Mouse (Mus musculus) forebrain, embryonic 15.5 days (tissue): ENCODE measurements at regions not wholly inside any gene's neighbourhood (a gene's known extent, or its start where the extent isn't known, plus 50 kb on each side); places are given as distances from the start of the nearest gene placed in this dataset.
"Not testable (repeated sequence)": the region's sequence is repeated elsewhere in the genome, so short reads cannot be mapped to it uniquely, and the experiment has no call there.

Source experiments
- ATAC-seq: fragments of 200-750 bp; cut with Nextera tagmentation; replicated peaks from 2 replicates; pipeline ENCODE4 v1.8.0; 2017; ENCODE audit warnings: mild to moderate bottlenecking, moderate TSS enrichment, moderate library complexity
- H3K27ac ChIP-seq: fragments of 300-500 bp; sonication (generic); replicated peaks from 2 replicates; pipeline ENCODE4 v1.5.1; 2015; ENCODE audit warnings: mild to moderate bottlenecking, inconsistent platforms
- H3K27me3 ChIP-seq: fragments of 300-500 bp; sonication (generic); 2 replicates; pipeline ENCODE4 v1.6.1; 2015; ENCODE audit warnings: inconsistent platforms
- H3K36me3 ChIP-seq: fragments of 300-500 bp; sonication (generic); 2 replicates; pipeline ENCODE4 v1.6.1; 2015; ENCODE audit warnings: mild to moderate bottlenecking, inconsistent platforms
- H3K4me1 ChIP-seq: fragments of 300-500 bp; sonication (generic); 2 replicates; pipeline ENCODE4 v1.6.1; 2015; ENCODE audit warnings: inconsistent platforms
- H3K4me2 ChIP-seq: fragments of 300-500 bp; sonication (generic); replicated peaks from 2 replicates; pipeline ENCODE4 v1.6.1; 2015; ENCODE audit warnings: mild to moderate bottlenecking, inconsistent platforms
- H3K4me3 ChIP-seq: fragments of 300-500 bp; sonication (generic); 2 replicates; pipeline ENCODE4 v1.5.1; 2015; ENCODE audit warnings: mild to moderate bottlenecking, inconsistent platforms
- H3K9ac ChIP-seq: fragments of 300-500 bp; sonication (generic); replicated peaks from 2 replicates; pipeline ENCODE4 v1.6.1; 2015; ENCODE audit warnings: mild to moderate bottlenecking, inconsistent platforms
- H3K9me3 ChIP-seq: fragments of 300-500 bp; sonication (generic); 2 replicates; pipeline ENCODE4 v1.6.1; 2016; ENCODE audit warnings: inconsistent platforms
- WGBS: fragments of 180-500 bp; shearing (Covaris S2); methylation state at CpG from one replicate; pipeline ENCODE4 v1.1.7; 2015; ENCODE audit warnings: mixed read lengths; 5-methylcytosine and 5-hydroxymethylcytosine counted together

DNA sequence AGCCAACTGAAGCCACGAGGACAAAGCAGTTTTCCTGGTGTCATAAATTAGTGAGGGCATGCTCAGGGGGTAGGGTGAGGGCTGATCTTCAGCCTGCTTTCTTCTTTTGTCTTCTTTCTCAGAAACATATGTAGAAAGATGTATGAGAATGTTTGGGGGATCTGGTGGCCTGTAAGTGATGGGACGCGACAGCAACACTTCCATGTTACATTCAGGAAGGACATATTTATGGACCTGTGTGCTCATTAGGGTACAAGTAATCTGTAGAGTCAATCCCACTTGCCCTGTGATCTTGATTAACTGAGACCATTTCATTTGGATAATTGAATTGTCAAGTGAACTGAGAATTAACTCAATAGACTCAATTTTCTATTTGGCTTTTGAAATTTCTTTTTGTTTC lies 486.1 kb upstream of the Fam160b2 start:
- ATAC-seq = no peak
- 88% methylated on average over 3 of the region's 3 CpGs for WGBS
- Histone ChIP-seq H3K4me1 (no peaks in the 10 kb centered on the region), H3K4me3 (no peak overlapping the region), H3K36me3 (no peaks in the 10 kb centered on the region), H3K27me3 (no peaks in the 10 kb centered on the region), H3K9ac (no peak overlapping the region), H3K9me3 (no peaks in the 10 kb centered on the region), H3K4me2 (no peak overlapping the region), H3K27ac (no peak overlapping the region)

DNA sequence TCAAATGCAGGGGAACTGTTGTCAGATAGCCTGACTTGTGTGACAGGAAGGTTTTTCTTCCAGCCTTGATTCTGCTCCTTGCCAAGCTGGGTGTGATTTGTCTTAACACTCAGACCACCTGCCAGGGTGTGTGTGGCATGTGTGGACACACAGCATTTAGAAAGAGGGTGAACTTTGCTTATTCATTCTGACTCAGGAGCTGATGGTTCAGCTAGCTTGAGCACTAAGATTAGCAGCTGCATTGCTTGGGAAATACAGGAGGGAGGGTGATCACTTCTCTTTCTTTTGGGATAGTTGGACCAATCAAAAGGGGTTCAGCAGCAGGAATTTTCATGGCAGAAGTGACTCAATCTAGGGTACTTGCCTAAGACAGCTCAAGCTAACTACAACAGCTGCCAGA lies 482.7 kb upstream of the Fam160b2 start:
- ATAC-seq = no peak
- Histone ChIP-seq H3K36me3 (no peaks in the 10 kb centered on the region), H3K9ac (no peak overlapping the region), H3K4me3 (no peak overlapping the region), H3K27me3 (no peaks in the 10 kb centered on the region), H3K9me3 (no peaks in the 10 kb centered on the region), H3K27ac (no peak overlapping the region), H3K4me2 (no peak overlapping the region), H3K4me1 (no peaks in the 10 kb centered on the region)

- Histone ChIP-seq H3K4me1 (no peaks in the 10 kb centered on the region), H3K27me3 (no peaks in the 10 kb centered on the region), H3K9ac (no peak overlapping the region), H3K36me3 (no peaks in the 10 kb centered on the region), H3K4me3 (no peak overlapping the region), H3K9me3 (no peaks in the 10 kb centered on the region), H3K4me2 (no peak overlapping the region), H3K27ac (no peak overlapping the region)
- ATAC-seq = no peak
- 86% methylated on average over 2 of the region's 2 CpGs for WGBS
Observed at GRCm38 (mm10) chr14:71075671-71076070, 476.0 kb upstream of the Fam160b2 start.

DNA sequence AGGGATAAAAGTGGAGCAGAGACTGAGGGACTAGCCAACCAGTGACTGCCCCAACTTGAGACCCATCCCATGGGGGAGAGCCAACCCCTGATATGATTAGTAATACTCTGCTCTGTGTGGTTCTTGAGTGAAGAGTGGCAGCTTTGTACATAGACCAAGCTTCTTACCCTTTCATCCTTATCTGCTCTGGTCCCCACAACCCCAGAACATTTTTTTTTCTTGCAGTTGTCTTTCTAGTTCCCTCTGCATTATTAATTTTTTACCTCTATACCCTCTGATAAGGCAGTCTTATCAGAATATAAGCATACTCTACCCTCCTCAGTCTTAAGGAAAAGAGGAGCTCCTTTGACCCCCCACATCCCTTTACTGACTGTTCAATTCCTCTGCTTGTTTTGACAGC lies 474.4 kb upstream of the Fam160b2 start:
- Histone ChIP-seq H3K27me3 (no peaks in the 10 kb centered on the region), H3K9me3 (peaks cover 7% of the 10 kb centered on the region; the same call in 1 of the 2 replicates), H3K4me3 (no peak overlapping the region), H3K9ac (no peak overlapping the region), H3K4me1 (no peaks in the 10 kb centered on the region), H3K27ac (no peak overlapping the region), H3K4me2 (no peak overlapping the region), H3K36me3 (no peaks in the 10 kb centered on the region)
- ATAC-seq = no peak

DNA sequence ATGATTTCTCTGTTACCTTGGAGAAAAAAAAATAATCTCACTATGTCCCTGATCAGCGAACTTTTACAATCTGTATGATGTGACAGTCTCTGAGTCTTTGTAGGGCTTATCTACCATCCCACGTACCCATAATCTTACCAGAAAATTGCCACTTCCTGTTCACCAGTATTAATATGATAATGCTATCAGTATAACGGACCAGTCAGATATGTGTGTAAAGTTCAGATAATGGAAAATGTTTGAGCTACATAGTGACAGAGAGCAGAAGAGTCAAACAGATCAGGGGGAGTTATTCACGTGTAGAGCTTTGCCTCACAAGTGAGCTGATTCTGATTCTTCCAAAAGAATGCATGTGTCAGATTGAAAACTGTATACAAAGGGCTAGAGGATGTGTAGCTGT lies 466.0 kb upstream of the Fam160b2 start:
- 82% methylated on average over 4 of the region's 4 CpGs for WGBS

DNA sequence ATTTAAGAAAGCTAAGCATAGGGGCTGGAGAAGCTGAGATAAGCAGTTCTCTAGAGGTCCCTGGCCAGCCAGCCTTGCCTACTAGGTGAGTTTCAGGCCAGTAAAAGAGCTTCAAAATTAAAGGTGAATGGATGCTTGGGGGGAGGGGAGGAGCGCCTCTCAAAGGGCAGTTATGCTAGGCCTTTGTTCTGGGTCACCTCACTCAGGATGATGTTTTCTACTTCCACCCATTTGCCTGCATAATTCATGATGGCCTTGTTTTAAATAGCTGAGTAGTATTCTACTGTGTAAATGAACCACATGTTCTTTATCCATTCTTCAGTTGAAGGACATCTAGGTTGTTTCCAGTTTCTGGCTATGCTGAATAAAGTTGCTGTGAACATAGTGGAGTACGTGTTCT lies 457.0 kb upstream of the Fam160b2 start:
- no peaks in the 10 kb centered on the region for H3K4me1 ChIP-seq
- H3K27me3 ChIP-seq = no peaks in the 10 kb centered on the region
- H3K4me2 ChIP-seq = no peak overlapping the region
- no peak overlapping the region for H3K9ac ChIP-seq
- no peak overlapping the region for H3K27ac ChIP-seq
- H3K4me3 ChIP-seq = no peak overlapping the region
- no peaks in the 10 kb centered on the region for H3K36me3 ChIP-seq
- ATAC-seq = no peak
- 91% methylated on average over 2 of the region's 2 CpGs for WGBS
- no peaks in the 10 kb centered on the region for H3K9me3 ChIP-seq

More for the DNA sequence above, 466.0 kb upstream of the Fam160b2 start:
- Histone ChIP-seq H3K9ac (no peak overlapping the region), H3K9me3 (peaks cover 9% of the 10 kb centered on the region; the same call in 1 of the 2 replicates), H3K4me2 (no peak overlapping the region), H3K4me1 (no peaks in the 10 kb centered on the region), H3K27me3 (no peaks in the 10 kb centered on the region), H3K36me3 (no peaks in the 10 kb centered on the region), H3K27ac (no peak overlapping the region), H3K4me3 (no peak overlapping the region)
- no peak for ATAC-seq

DNA sequence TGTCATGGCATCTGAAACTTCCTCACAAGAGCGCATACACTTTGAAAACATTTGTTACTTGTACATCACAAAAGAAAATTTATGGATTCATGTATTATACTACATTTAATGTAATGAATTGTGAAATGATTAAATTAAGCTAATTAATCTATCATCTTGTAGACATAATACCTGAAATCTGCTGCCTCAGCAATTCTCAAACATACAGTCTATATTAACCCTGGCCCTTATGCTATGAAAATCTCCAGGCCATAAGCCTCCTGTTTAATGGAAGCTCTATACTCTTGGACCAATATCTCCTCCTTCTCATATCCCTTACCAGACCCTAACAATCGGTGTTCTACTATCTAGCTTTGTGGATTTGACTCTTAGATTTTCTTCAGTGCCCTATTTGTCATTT lies 455.8 kb upstream of the Fam160b2 start:
- 94% methylated on average over 2 of the region's 2 CpGs for WGBS
- no peak overlapping the region for H3K4me3 ChIP-seq
- no peak overlapping the region for H3K27ac ChIP-seq
- no peak overlapping the region for H3K9ac ChIP-seq
- no peaks in the 10 kb centered on the region for H3K27me3 ChIP-seq
- no peak overlapping the region for H3K4me2 ChIP-seq
- ATAC-seq = no peak
- H3K36me3 ChIP-seq = no peaks in the 10 kb centered on the region
- H3K4me1 ChIP-seq = no peaks in the 10 kb centered on the region
- no peaks in the 10 kb centered on the region for H3K9me3 ChIP-seq

GRCm38 (mm10) chr14:71053788-71054641 lies 454.4 kb upstream of the Fam160b2 start:
- Histone ChIP-seq H3K9ac (no peak overlapping the region), H3K27ac (no peak overlapping the region), H3K9me3 (no peaks in the 10 kb centered on the region), H3K4me1 (no peaks in the 10 kb centered on the region), H3K36me3 (no peaks in the 10 kb centered on the region), H3K4me3 (no peak overlapping the region), H3K4me2 (no peak overlapping the region), H3K27me3 (no peaks in the 10 kb centered on the region)
- no peak for ATAC-seq
- 80% methylated on average over 9 of the region's 9 CpGs for WGBS

GRCm38 (mm10) chr14:71047096-71047495 lies 447.5 kb upstream of the Fam160b2 start:
- H3K4me3 ChIP-seq = no peak overlapping the region
- H3K27me3 ChIP-seq = no peaks in the 10 kb centered on the region
- H3K9me3 ChIP-seq = no peaks in the 10 kb centered on the region
- no peak for ATAC-seq
- no peaks in the 10 kb centered on the region for H3K4me1 ChIP-seq
- WGBS = 7% methylated on average over 3 of the region's 3 CpGs
- no peaks in the 10 kb centered on the region for H3K36me3 ChIP-seq
- H3K4me2 ChIP-seq = no peak overlapping the region
- no peak overlapping the region for H3K27ac ChIP-seq
- no peak overlapping the region for H3K9ac ChIP-seq

GRCm38 (mm10) chr14:71043879-71044770 lies 444.5 kb upstream of the Fam160b2 start:
- not testable (repeated sequence) for H3K9ac ChIP-seq, H3K4me3 ChIP-seq, H3K4me1 ChIP-seq, H3K27ac ChIP-seq, H3K9me3 ChIP-seq, H3K4me2 ChIP-seq, H3K36me3 ChIP-seq, H3K27me3 ChIP-seq
- ATAC-seq = peak; percentile 63
- WGBS = 41% methylated on average over 11 of the region's 13 CpGs

- Histone ChIP-seq H3K4me3 (no peak overlapping the region), H3K4me1 (no peaks in the 10 kb centered on the region), H3K36me3 (no peaks in the 10 kb centered on the region), H3K27ac (no peak overlapping the region), H3K9me3 (no peaks in the 10 kb centered on the region), H3K27me3 (no peaks in the 10 kb centered on the region), H3K4me2 (no peak overlapping the region), H3K9ac (no peak overlapping the region)
- ATAC-seq = no peak
- 64% methylated on average over 7 of the region's 7 CpGs for WGBS
Observed at GRCm38 (mm10) chr14:71036620-71037019, 437.0 kb upstream of the Fam160b2 start.

DNA sequence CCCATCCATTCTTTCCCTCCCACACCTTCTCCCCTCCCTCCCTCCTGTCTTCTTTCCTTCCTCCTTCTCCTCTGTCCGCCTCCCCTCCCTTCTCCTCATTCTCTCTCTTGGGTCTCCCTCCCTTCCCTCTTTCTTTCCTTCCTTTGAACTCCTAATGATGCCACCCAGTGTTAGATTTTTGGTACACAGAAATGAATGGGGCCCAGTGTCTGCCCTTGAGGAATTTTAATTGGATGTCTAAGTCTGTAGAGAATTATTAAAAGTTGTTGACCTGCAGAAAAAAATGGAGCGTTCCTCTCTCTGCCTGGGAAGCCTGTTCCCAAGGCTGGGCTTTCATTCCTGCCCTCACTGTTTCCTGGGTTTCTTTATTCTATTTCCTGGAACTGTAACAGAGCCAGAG lies 434.0 kb upstream of the Fam160b2 start:
- WGBS = 32% methylated on average over 2 of the region's 2 CpGs
- Histone ChIP-seq H3K4me2 (no peak overlapping the region), H3K36me3 (no peaks in the 10 kb centered on the region), H3K4me3 (no peak overlapping the region), H3K27me3 (no peaks in the 10 kb centered on the region), H3K27ac (no peak overlapping the region), H3K9ac (no peak overlapping the region), H3K4me1 (no peaks in the 10 kb centered on the region), H3K9me3 (no peaks in the 10 kb centered on the region)
- no peak for ATAC-seq
